Mouse (Mus musculus): ENCODE measurements around the gene Kif6.

DNA sequence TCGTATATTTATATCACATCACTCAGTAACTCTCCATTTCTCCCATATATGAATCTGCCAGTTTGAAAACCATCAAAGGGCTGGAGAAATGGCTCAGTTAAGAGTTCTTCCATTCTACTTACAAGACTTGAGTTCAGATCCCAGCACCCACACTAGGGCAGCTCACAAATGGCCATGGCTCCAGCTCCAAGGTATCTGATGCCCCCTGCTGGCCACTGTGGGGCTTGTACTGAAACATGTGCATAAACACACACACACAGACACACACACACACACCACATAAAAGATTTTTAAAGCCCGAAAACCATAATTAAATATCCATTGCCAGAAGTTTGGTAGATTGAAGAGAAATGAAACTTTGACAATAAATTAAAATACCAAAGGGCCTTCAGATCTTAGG lies 111.3 kb downstream of the Kif6 start:
- peak; percentile 22; the same call in 1 of the 2 replicates for TF ChIP-seq CTCF (IDR thresholded peaks at IDR 0.05; ENCODE audit: low read depth)
- no peak for TF ChIP-seq EP300 (IDR thresholded peaks at IDR 0.05; ENCODE audit: low read depth)
